Mouse (Mus musculus) myocyte (in vitro differentiated cells): ENCODE data around the gene Hhat.

Source experiments
- MAX ChIP-seq: IDR thresholded peaks from one replicate; pipeline ENCODE4 v1.6.1; 2011; ENCODE audit warnings: low read depth, mild to moderate bottlenecking, control low read depth
- POLR2A ChIP-seq: IDR thresholded peaks from one replicate; pipeline ENCODE4 v1.6.1; 2011; ENCODE audit warnings: low read depth, mild to moderate bottlenecking, control low read depth, moderate library complexity; ENCODE audit not compliant: insufficient read length

- TF ChIP-seq POLR2A (no peak), MAX (no peak)
Measured at GRCm38 (mm10) chr1:192726996-192727624, 43.9 kb downstream of the Hhat start.
